Mouse (Mus musculus): ENCODE data around the gene Gm26661. TPM values are rescaled to one million over a fixed set of nuclear protein-coding genes. Genes with fewer than 3 reads are reported as not detected.

Gm26661 gene
- polyA plus RNA-seq, 1 experiment = not detected

GRCm38 (mm10) chr14:7819446-7819845, 28.1 kb downstream of the Gm26661 start:
- DNase-seq (ENCODE audit: low read depth) = no peak

GRCm38 (mm10) chr14:7821341-7821740, 30.0 kb downstream of the Gm26661 start:
- DNase-seq (ENCODE audit: low read depth) = no peak

- DNase-seq (ENCODE audit: low read depth) = no peak
These were observed 31.3 kb downstream of the Gm26661 start for GRCm38 (mm10) chr14:7822693-7823092.

- DNase-seq (ENCODE audit: low read depth) = no peak
These were observed 33.4 kb downstream of the Gm26661 start for GRCm38 (mm10) chr14:7824651-7825268.

- no peak for DNase-seq (ENCODE audit: low read depth)
These were observed 35.0 kb downstream of the Gm26661 start for GRCm38 (mm10) chr14:7826151-7826937.

- no peak for DNase-seq (ENCODE audit: low read depth)
These were observed 37.8 kb downstream of the Gm26661 start for GRCm38 (mm10) chr14:7829181-7829580.

- no peak for DNase-seq (ENCODE audit: low read depth)
These were observed 40.5 kb downstream of the Gm26661 start for GRCm38 (mm10) chr14:7831770-7832439.

- DNase-seq (ENCODE audit: low read depth) = no peak
These were observed 41.0 kb downstream of the Gm26661 start for GRCm38 (mm10) chr14:7832440-7832783.

GRCm38 (mm10) chr14:7833458-7833857, 42.1 kb downstream of the Gm26661 start:
- DNase-seq (ENCODE audit: low read depth) = no peak

GRCm38 (mm10) chr14:7838564-7839089, 47.2 kb downstream of the Gm26661 start:
- no peak for DNase-seq (ENCODE audit: low read depth)

- no peak for DNase-seq (ENCODE audit: low read depth)
These were observed 48.6 kb downstream of the Gm26661 start for GRCm38 (mm10) chr14:7839950-7840514.

Other genes with a start within 250 kb of the Gm26661 start
- 0.72 and 0.84 TPM in 2 replicates for gene Gm3558, start 223.0 kb upstream of the Gm26661 start, polyA plus RNA-seq (2012; rRNA removed)
- not detected in 2 replicates for gene Gm10338, start 196.0 kb upstream of the Gm26661 start, polyA plus RNA-seq (2012; rRNA removed)
- gene Gm10128, start 147.6 kb upstream of the Gm26661 start, polyA plus RNA-seq (2012; rRNA removed) = not detected in 2 replicates
- 37.8 and 37.9 TPM in 2 replicates for gene Flnb, start 26.4 kb downstream of the Gm26661 start, polyA plus RNA-seq (2012; rRNA removed)
- gene Gm45521, start 165.7 kb downstream of the Gm26661 start, polyA plus RNA-seq (2012; rRNA removed) = not detected in 2 replicates
- 1.4 and 2.1 TPM in 2 replicates for gene Dnase1l3, start 203.0 kb downstream of the Gm26661 start, polyA plus RNA-seq (2012; rRNA removed)
- 15.3 and 17.2 TPM in 2 replicates for gene Abhd6, start 211.3 kb downstream of the Gm26661 start, polyA plus RNA-seq (2012; rRNA removed)